Mouse (Mus musculus) splenic B cell, adult 2 months (primary cell): ENCODE data around the gene 6430548M08Rik.

Source experiments
- DNase-seq: peaks from one replicate; pipeline ENCODE4 v3.0.0-alpha.2; 2011; ENCODE audit warnings: low read depth, low spot score
- H3K27me3 ChIP-seq: 2 replicates; pipeline ENCODE4 v1.6.1; 2012; ENCODE audit warnings: mild to moderate bottlenecking, low read length, moderate library complexity, mixed read lengths; ENCODE audit not compliant: control insufficient read depth, poor library complexity, insufficient read depth, severe bottlenecking
- H3K36me3 ChIP-seq: 2 replicates; pipeline ENCODE4 v1.6.1; 2012; ENCODE audit warnings: mild to moderate bottlenecking, low read length, moderate library complexity, mixed read lengths; ENCODE audit not compliant: control insufficient read depth, poor library complexity, insufficient read depth, severe bottlenecking

The 6430548M08Rik gene

GRCm38 (mm10) chr8:120143911-120144651 is 30.1 kb downstream of the 6430548M08Rik start:
- no peak for DNase-seq
- H3K36me3 ChIP-seq = no peaks in the 10 kb centered on the region
- H3K27me3 ChIP-seq = no peaks in the 10 kb centered on the region

GRCm38 (mm10) chr8:120144652-120145301 is 30.8 kb downstream of the 6430548M08Rik start:
- no peaks in the 10 kb centered on the region for H3K36me3 ChIP-seq
- no peak for DNase-seq
- no peaks in the 10 kb centered on the region for H3K27me3 ChIP-seq

GRCm38 (mm10) chr8:120146051-120146450 is 32.1 kb downstream of the 6430548M08Rik start:
- H3K27me3 ChIP-seq = no peaks in the 10 kb centered on the region
- no peak for DNase-seq
- H3K36me3 ChIP-seq = no peaks in the 10 kb centered on the region

- Histone ChIP-seq H3K27me3 (no peaks in the 10 kb centered on the region), H3K36me3 (no peaks in the 10 kb centered on the region)
- no peak for DNase-seq
These were observed 36.1 kb downstream of the 6430548M08Rik start for GRCm38 (mm10) chr8:120150028-120150427.

GRCm38 (mm10) chr8:120151151-120151550 is 37.2 kb downstream of the 6430548M08Rik start:
- Histone ChIP-seq H3K27me3 (no peaks in the 10 kb centered on the region), H3K36me3 (no peaks in the 10 kb centered on the region)
- no peak for DNase-seq

- no peak for DNase-seq
- H3K36me3 ChIP-seq = no peaks in the 10 kb centered on the region
- H3K27me3 ChIP-seq = no peaks in the 10 kb centered on the region
These were observed 38.7 kb downstream of the 6430548M08Rik start for GRCm38 (mm10) chr8:120152636-120153035.

- Histone ChIP-seq H3K27me3 (no peaks in the 10 kb centered on the region), H3K36me3 (no peaks in the 10 kb centered on the region)
- no peak for DNase-seq
These were observed 46.4 kb downstream of the 6430548M08Rik start for GRCm38 (mm10) chr8:120160366-120160765.

GRCm38 (mm10) chr8:120161658-120162403 is 47.9 kb downstream of the 6430548M08Rik start:
- Histone ChIP-seq H3K27me3 (no peaks in the 10 kb centered on the region), H3K36me3 (no peaks in the 10 kb centered on the region)
- no peak for DNase-seq

- no peaks in the 10 kb centered on the region for H3K36me3 ChIP-seq
- no peak for DNase-seq
- no peaks in the 10 kb centered on the region for H3K27me3 ChIP-seq
These were observed 48.4 kb downstream of the 6430548M08Rik start for GRCm38 (mm10) chr8:120162404-120162752.

- H3K36me3 ChIP-seq = no peaks in the 10 kb centered on the region
- no peak for DNase-seq
- no peaks in the 10 kb centered on the region for H3K27me3 ChIP-seq
These were observed 49.4 kb downstream of the 6430548M08Rik start for GRCm38 (mm10) chr8:120163376-120163775.

- no peaks in the 10 kb centered on the region for H3K27me3 ChIP-seq
- H3K36me3 ChIP-seq = no peaks in the 10 kb centered on the region
- no peak for DNase-seq
These were observed 50.1 kb downstream of the 6430548M08Rik start for GRCm38 (mm10) chr8:120164026-120164425.

GRCm38 (mm10) chr8:120167136-120167535 is 53.2 kb downstream of the 6430548M08Rik start:
- DNase-seq = no peak
- no peaks in the 10 kb centered on the region for H3K36me3 ChIP-seq
- H3K27me3 ChIP-seq = no peaks in the 10 kb centered on the region

- Histone ChIP-seq H3K27me3 (no peaks in the 10 kb centered on the region), H3K36me3 (no peaks in the 10 kb centered on the region)
- DNase-seq = no peak
These were observed 53.9 kb downstream of the 6430548M08Rik start for GRCm38 (mm10) chr8:120167821-120168220.

GRCm38 (mm10) chr8:120169119-120169518 is 55.2 kb downstream of the 6430548M08Rik start:
- DNase-seq = no peak
- no peaks in the 10 kb centered on the region for H3K27me3 ChIP-seq
- no peaks in the 10 kb centered on the region for H3K36me3 ChIP-seq

- Histone ChIP-seq H3K36me3 (no peaks in the 10 kb centered on the region), H3K27me3 (no peaks in the 10 kb centered on the region)
- DNase-seq = no peak
These were observed 59.2 kb downstream of the 6430548M08Rik start for GRCm38 (mm10) chr8:120173195-120173594.
